Mouse (Mus musculus) left cerebral cortex, postnatal 36 days (tissue): ENCODE measurements at regions not wholly inside any gene's neighbourhood (a gene's known extent, or its start where the extent isn't known, plus 50 kb on each side); places are given as distances from the start of the nearest gene placed in this dataset.

Source experiments
- DNase-seq, 2 experiments: peaks; one replicate each; pipeline ENCODE4 v3.0.0; 2021 to 2022; ENCODE audit warnings: low spot score in 2 of 2, mixed read lengths in 1 of 2
- intact Hi-C: fragments of 180-260 bp; cut with DNase I; formaldehyde crosslinking; loops from one replicate; pipeline ENCODE4 v1.15.1; 2025

GRCm38 (mm10) chr11:114194055-114194706 lies 127.3 kb upstream of the Sdk2 start:
- intact Hi-C loops, result no loop called here
- DNase-seq, result no peak

DNA sequence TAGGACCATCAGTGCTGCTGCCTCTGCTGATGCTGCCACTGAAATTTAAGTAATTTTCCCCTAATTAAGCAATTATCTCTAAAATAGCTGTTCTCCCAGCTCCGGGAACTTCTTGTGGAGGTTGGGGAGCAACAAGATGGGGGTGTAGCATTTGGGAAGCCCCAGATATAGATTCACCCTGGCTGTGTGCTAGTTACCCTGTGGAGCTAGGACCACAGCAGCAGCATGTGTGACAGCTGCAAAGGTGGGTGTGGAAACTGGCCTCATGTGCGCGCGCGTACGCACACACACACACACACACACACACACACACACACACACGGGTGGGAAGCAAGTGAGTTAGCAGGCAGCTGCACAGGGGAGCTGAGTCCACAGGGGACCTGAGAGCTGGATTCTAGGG lies 126.2 kb upstream of the Sdk2 start:
- intact Hi-C loops, result loop anchor here (1.0 kb wide), 1 partner anchor 125 kb away; no protein-coding TSS in a partner anchor
- peak; percentile 42 to 47 for DNase-seq

DNA sequence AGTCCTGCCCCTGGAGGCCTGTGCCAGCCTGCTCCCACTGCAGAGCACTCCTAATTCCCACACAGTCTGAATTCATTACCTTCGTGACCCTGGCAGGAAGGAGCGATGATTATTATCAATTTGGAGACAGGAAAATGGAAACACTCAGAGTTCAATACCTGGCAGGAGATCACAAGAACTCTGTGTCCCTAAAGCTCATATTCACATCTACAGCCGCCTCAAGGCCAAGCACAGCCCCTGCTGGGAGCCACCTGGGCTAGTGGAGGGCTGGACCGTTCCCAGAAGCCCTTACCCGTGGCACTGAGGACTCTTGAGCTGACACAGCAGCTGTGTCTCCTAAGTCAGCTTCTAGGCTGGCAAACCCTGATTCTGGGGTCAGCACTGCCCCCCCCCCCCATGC lies 124.8 kb upstream of the Sdk2 start:
- intact Hi-C loops, result no loop called here
- DNase-seq, result no peak

DNA sequence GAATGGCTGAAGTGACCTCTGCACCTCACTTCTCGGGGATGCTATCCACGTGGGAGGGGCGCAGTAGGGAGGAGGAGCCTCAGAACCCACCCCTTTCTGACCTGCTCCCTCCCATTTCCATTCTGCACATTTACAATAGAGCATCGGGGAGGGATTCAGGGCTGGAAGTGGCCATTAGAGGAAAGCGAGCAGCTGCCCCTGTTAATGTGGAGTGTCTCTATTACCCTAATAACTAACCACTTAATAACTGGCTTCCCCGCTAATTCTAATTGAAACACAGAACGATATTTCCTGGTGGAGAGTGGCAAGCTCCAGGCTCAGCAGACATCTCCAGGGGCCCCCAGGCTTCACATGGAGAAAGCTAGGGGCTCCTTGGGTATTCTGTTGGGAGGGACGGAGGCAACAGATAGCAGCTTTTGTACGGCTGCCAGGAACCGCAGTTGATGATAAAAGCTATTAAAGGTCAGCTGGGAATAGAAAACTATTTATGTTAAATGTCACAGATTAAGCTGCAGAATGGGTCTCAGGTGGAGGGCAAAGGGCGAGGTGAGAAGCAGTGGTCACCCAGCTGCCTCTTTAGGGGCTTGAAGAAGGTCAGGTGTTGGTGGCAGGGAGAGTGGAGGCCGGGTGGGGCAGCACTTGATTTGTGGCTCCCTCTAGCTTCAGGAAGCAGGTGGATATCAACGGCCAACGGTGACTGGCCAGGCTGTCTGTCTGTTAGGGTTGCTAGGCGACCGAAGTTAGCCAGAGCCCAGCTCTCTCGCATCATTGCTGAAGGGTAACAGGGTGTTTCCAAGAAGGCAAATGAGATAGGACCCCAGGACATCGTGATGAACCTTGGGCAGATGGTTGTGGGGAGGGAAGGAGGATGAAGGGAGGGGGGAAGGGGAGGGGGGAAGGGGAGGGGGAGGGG lies 118.4 kb upstream of the Sdk2 start:
- peak in 1 of 2 experiments; percentile 30 for DNase-seq

GRCm38 (mm10) chr11:114184431-114184830 lies 117.6 kb upstream of the Sdk2 start:
- DNase-seq, result no peak
- intact Hi-C loops, result no loop called here

More for the DNA sequence above, 118.4 kb upstream of the Sdk2 start:
- intact Hi-C loops, result no loop called here

- intact Hi-C loops, result no loop called here
- no peak for DNase-seq
Measured at GRCm38 (mm10) chr11:114183231-114183630, 116.4 kb upstream of the Sdk2 start.

DNA sequence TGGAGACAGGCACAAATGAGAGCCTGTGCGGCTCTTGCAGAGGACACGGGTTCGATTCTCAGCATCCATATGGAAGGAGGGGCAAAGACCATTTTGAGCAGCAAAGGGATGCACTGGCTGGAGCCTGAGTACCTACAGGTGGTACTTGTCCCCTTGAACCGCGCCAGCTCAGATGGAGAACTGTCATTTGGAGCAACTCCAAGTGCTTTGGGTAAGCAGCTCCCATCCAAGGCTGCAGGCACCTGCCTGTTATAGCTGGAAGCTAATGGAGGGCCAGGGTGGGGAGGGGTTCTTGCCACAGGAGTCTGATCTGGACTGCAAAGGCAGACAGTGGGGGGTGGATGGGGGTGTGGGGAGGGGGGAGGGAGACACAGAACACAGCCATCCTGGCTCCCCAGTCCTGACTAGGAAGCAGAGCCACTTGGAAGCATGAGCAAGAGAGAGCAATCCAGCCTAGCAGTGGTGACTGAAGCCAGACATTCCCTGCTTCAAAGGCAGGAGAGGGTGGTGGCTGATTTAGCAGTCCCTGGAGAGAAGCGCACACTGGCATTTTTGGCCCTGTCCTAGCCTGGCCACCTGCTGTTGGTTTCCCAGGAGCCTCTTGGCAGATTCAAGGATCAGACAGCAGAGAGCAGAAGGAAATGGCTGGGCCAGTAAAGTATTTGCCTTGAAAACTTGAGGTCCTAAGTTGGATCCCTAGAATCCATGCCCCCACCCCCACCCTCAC lies 112.1 kb upstream of the Sdk2 start:
- intact Hi-C loops, result no loop called here
- DNase-seq, result no peak

DNA sequence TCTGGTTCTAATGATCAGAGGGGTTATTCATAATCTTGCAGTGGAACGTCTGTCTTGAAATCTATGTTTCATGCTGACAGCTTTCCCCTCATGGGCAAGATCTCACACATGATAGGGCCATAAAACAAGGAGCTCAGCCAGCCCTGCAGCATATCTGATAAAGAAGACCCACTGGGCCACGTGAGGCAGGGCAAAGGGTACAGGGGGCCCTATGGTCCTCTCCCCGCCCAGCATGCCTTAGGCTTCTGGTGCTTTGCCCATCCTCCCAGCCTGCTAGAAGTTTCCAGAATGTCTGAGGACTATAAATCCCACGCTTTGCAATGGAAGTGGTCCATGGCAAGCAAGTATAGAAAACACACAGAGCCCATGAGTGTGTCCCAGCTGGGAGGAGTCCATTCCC lies 110.9 kb upstream of the Sdk2 start:
- intact Hi-C loops, result no loop called here
- DNase-seq, result no peak

DNA sequence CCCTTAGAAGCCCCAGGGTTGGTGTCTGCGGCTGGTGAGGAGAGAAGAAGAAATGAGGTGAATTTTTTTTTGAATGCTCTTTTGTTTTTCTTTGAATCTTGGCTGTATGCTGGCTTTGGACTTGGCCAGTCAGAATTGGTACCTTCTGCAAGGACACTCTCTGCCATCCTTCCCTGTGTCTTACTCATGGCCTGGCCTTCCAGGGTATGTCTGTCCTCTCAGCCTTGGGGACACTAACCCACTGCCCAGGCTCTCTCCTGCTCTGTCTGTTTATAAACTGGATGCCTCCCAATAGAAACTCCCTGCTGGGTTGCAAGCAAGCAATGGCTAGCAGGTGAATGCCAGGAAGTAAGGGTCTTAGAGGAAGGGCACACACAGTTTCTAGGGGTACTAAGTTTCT lies 110.4 kb upstream of the Sdk2 start:
- DNase-seq, result no peak
- intact Hi-C loops, result no loop called here

- DNase-seq, result peak in 1 of 2 experiments; percentile 19
- intact Hi-C loops, result no loop called here
Measured at GRCm38 (mm10) chr11:114176671-114177212, 109.9 kb upstream of the Sdk2 start.

GRCm38 (mm10) chr11:114175437-114176131 lies 108.7 kb upstream of the Sdk2 start:
- intact Hi-C loops, result no loop called here
- no peak for DNase-seq

DNA sequence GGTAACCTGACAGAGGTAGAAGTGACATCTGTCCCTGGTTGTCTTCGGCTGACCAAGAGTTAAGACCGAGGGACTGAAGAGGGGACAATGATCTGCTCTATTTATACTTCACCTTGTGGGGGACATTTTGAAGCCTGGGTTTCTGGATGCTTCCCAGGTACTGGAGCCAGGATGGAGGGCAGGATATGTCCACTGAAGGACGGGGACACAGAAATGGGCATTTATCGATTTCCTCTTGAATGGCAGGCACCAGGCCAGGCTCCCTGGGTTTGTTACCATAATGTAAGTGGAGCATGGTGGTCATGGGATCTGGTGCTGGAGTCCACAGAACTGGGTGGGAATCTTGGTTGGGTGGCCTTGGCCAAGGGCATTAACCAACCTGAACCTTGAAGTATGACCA lies 108.0 kb upstream of the Sdk2 start:
- intact Hi-C loops, result no loop called here
- DNase-seq, result no peak

DNA sequence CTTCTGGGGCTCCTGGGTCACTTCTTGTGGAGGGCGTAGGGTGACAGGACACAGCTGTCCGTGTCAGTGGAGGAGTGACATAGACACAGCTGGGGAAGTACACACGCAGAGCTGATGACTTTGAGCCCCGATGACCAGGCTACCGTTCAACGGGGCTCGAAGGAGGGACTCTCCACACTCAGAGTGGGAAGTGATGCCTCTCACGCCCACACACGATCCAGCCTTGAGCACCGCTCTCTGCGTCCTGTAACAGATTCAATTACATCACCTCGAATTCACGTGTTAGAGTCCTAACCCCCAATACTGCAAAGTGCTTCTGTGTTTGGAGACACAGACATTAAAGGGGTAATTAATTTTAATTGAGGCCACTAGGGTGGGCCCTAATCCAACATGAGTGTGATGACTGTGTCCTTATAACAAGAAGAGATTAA lies 101.4 kb upstream of the Sdk2 start:
- no peak for DNase-seq
- intact Hi-C loops, result no loop called here

DNA sequence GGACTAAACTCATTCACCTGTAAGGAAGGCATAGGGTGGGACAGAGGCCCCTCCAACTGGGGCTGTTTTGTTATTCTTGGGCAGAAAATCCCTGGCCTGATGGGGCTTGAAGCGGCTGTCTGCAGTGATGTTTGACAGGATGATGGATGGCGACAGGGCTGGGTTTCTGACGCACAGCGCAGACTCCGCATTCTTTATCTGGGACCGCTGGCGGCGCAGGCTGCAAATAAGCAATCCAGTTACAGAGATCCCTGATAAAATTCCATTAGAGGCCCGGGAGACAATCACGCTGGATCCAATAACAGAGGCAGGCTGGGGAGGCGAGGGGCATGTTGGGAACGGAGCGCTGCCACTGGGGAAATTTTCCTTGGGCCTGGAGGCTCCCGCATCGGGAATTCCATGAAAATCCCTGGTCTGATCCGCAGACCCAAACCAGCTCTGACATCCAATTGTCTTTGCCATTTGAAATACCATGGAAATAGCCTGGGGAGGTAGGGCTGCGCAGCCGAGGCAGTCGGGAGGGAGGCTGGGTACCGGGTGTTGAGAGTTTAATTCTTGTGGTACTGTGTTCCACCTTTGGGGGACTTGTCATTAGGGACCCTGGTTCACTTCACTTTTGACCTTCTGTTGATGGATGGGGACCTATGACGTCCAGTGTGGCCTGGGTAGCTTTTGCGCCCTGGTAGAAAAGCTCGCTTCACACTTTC lies 99.0 kb upstream of the Sdk2 start:
- intact Hi-C loops, result no loop called here
- no peak for DNase-seq

GRCm38 (mm10) chr11:114152716-114153115 lies 85.9 kb upstream of the Sdk2 start:
- DNase-seq, result peak; percentile 70 to 80
- intact Hi-C loops, result no loop called here

DNA sequence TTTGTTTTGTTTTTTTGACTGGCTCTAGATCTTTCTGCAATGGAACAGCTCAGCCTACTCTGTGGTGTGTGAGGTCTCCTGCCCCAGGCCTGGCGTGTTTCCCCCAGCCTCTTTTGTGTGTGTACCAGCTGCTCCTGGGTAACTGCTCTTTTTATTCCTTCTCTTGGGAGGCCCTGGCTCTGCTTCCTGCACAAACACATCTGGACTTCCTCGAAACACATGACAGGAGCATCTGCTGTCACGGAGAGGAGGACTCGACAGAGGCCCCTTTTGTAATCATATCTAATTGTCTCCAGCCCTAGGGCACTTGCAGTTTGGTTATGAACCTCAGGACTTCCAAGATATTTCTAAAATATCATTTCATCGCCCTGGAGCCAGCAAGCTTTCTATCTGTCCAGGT lies 79.5 kb upstream of the Sdk2 start:
- intact Hi-C loops, result no loop called here
- no peak for DNase-seq

DNA sequence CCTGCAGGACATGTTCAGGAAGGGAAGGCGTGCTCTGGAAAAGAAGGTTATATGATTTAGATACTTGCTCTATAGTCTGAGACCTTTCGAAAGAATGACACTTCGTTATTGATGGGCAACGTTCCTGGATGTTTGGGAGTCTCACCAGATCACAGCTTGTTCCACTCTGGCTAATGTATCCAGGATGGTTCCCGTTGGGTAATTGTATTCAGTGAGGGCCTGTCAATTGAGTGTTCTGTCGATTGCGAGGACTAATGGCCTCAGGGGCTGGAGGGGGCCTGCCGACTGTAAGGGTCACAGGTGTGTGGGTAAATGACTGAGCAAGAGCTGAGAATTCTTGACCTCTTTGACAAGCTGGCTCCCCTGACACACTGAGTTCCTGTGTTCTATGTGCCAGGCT lies 62.4 kb upstream of the Sdk2 start:
- no peak for DNase-seq

GRCm38 (mm10) chr11:114128841-114129240 lies 62.0 kb upstream of the Sdk2 start:
- DNase-seq, result no peak
- intact Hi-C loops, result no loop called here

More for the DNA sequence above, 62.4 kb upstream of the Sdk2 start:
- intact Hi-C loops, result no loop called here

- intact Hi-C loops, result no loop called here
- DNase-seq, result no peak
Measured at GRCm38 (mm10) chr11:114127426-114127825, 60.6 kb upstream of the Sdk2 start.
